Mouse (Mus musculus) myocyte (in vitro differentiated cells): ENCODE measurements around the gene Hs3st4. TPM values are rescaled to one million over a fixed set of nuclear protein-coding genes. Genes with fewer than 3 reads are reported as not detected.

Experiments
- H3K27me3 ChIP-seq: one replicate; pipeline ENCODE4 v1.6.1; 2011; ENCODE audit not compliant: control insufficient read depth, insufficient read depth, insufficient read length
- H3K36me3 ChIP-seq: one replicate; pipeline ENCODE4 v1.6.1; 2011; ENCODE audit not compliant: control insufficient read depth, insufficient read depth
- H3K4me2 ChIP-seq: one replicate; pipeline ENCODE4 v1.6.1; 2011; ENCODE audit warnings: low read depth, control low read depth
- H3K4me3 ChIP-seq: one replicate; pipeline ENCODE4 v1.5.1; 2011; ENCODE audit warnings: mild to moderate bottlenecking, control low read depth, moderate library complexity
- H3K79me2 ChIP-seq: one replicate; pipeline ENCODE4 v1.6.1; 2011; ENCODE audit not compliant: control insufficient read depth, insufficient read depth
- H3ac ChIP-seq: one replicate; pipeline ENCODE4 v1.6.1; 2011; ENCODE audit not compliant: control insufficient read depth, insufficient read length
- CEBPB ChIP-seq: IDR thresholded peaks from 2 replicates; pipeline ENCODE4 v1.6.1; 2011; ENCODE audit warnings: mild to moderate bottlenecking, moderate library complexity; ENCODE audit not compliant: poor library complexity, insufficient read depth, severe bottlenecking
- E2F4 ChIP-seq: IDR thresholded peaks from one replicate; pipeline ENCODE4 v1.6.1; 2011; ENCODE audit warnings: mild to moderate bottlenecking, control low read depth, moderate library complexity; ENCODE audit not compliant: insufficient read depth
- MAX ChIP-seq: IDR thresholded peaks from one replicate; pipeline ENCODE4 v1.6.1; 2011; ENCODE audit warnings: low read depth, mild to moderate bottlenecking, control low read depth
- MYOD1 ChIP-seq, 3 experiments: IDR thresholded peaks; one replicate each; pipeline ENCODE4 v1.6.1; 2011; ENCODE audit warnings: control low read depth in 2 of 3, low read depth in 2 of 3, mild to moderate bottlenecking in 2 of 3, moderate library complexity in 1 of 3; ENCODE audit not compliant: insufficient read length in 2 of 3, control insufficient read depth in 1 of 3
- MYOG ChIP-seq, 3 experiments: IDR thresholded peaks; one replicate each; pipeline ENCODE4 v1.6.1; 2011; ENCODE audit warnings: control low read depth in 2 of 3, low read depth in 2 of 3, mild to moderate bottlenecking in 2 of 3; ENCODE audit not compliant: insufficient read length in 2 of 3, control insufficient read depth in 1 of 3, insufficient read depth in 1 of 3
- POLR2A ChIP-seq: IDR thresholded peaks from one replicate; pipeline ENCODE4 v1.6.1; 2011; ENCODE audit warnings: low read depth, mild to moderate bottlenecking, control low read depth, moderate library complexity; ENCODE audit not compliant: insufficient read length
- POLR2AphosphoS2 ChIP-seq: IDR thresholded peaks from one replicate; pipeline ENCODE4 v1.6.1; 2011; ENCODE audit warnings: low read depth, control low read depth; ENCODE audit not compliant: insufficient read length
- REST ChIP-seq: IDR thresholded peaks from one replicate; pipeline ENCODE4 v1.6.1; 2011; ENCODE audit warnings: mild to moderate bottlenecking, control low read depth, moderate library complexity; ENCODE audit not compliant: insufficient read depth, insufficient read length
- SRF ChIP-seq: IDR thresholded peaks from one replicate; pipeline ENCODE4 v1.6.1; 2011; ENCODE audit warnings: low read depth; ENCODE audit not compliant: control insufficient read depth, insufficient read length
- TCF12 ChIP-seq: IDR thresholded peaks from one replicate; pipeline ENCODE4 v1.6.1; 2011; ENCODE audit warnings: mild to moderate bottlenecking, control low read depth; ENCODE audit not compliant: poor library complexity, insufficient read depth, severe bottlenecking
- TCF3 ChIP-seq: IDR thresholded peaks from one replicate; pipeline ENCODE4 v1.6.1; 2011; ENCODE audit warnings: low read depth, control low read depth; ENCODE audit not compliant: insufficient read length
- USF1 ChIP-seq: IDR thresholded peaks from one replicate; pipeline ENCODE4 v1.6.1; 2011; ENCODE audit warnings: low read depth, mild to moderate bottlenecking, control low read depth, moderate library complexity
- polyA plus RNA-seq: library from polyadenylated mRNA; unstranded; fragments of >200 nt; fragmentation: generic; extraction: Trizol; gene quantifications from one replicate; pipeline ENCODE4 v1.2.1, GENCODE M21; 2012; ENCODE audit warnings: missing spikeins

The Hs3st4 gene
- polyA plus RNA-seq, 1 experiment: not detected

DNA sequence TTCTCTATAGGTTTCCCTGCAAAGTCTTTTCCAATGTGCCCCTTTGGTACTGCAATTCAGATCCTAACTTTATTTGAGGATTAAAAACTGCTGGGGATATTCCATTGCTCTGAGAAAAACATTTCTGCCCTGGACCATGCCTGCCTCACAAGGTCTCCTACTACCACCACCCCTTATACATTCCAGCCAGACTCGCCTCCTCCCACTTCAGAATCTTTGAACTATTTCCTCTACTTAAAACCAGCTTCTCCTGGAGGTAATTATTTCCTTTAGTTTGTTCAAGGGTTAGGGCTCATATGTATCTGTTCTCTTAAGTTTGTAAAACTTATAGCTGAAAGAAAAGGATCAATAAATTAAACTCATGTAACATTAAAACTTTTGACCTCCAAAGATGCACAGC, 389.6 kb downstream of the Hs3st4 start:
- Histone ChIP-seq H3K36me3 (no peaks in the 10 kb centered on the region), H3K4me3 (no peak overlapping the region), H3K4me2 (no peak overlapping the region), H3K27me3 (no peaks in the 10 kb centered on the region), H3K79me2 (no peaks in the 10 kb centered on the region), H3ac (no peak overlapping the region)
- TF ChIP-seq POLR2AphosphoS2 (no peak), USF1 (no peak)

DNA sequence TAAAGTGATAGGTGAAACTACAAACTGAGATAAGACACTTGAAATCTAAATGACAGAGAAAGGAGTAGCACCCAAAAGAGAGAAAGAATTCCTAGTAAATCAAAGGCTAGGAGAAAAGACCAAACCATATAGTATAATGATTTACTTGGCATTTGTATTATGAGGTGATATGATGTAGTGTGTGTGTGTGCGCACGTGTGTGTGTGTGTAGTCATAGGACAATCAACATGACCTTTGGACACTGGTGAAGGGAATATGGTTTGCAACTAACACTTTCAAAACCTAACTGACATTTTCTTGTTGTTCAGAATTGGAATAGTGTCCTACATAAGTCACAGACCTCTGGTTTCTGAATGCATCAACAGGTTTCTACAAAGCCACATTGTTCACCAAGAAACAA, 390.0 kb downstream of the Hs3st4 start:
- Histone ChIP-seq H3K4me3 (no peak overlapping the region), H3K27me3 (no peaks in the 10 kb centered on the region), H3K4me2 (no peak overlapping the region), H3ac (no peak overlapping the region), H3K79me2 (no peaks in the 10 kb centered on the region), H3K36me3 (no peaks in the 10 kb centered on the region)
- TF ChIP-seq POLR2AphosphoS2: no peak
- TF ChIP-seq MYOD1 (IDR thresholded peaks at IDR 0.05; ENCODE audit: control insufficient read depth in 1 of 3, insufficient read length in 2 of 3, low read depth in 2 of 3): no peak
- no peak for TF ChIP-seq MYOG (IDR thresholded peaks at IDR 0.05; ENCODE audit: control insufficient read depth in 1 of 3, insufficient read depth in 1 of 3, insufficient read length in 2 of 3, low read depth in 2 of 3)
- TF ChIP-seq USF1: no peak
- TF ChIP-seq POLR2A: no peak
- TF ChIP-seq REST: no peak

DNA sequence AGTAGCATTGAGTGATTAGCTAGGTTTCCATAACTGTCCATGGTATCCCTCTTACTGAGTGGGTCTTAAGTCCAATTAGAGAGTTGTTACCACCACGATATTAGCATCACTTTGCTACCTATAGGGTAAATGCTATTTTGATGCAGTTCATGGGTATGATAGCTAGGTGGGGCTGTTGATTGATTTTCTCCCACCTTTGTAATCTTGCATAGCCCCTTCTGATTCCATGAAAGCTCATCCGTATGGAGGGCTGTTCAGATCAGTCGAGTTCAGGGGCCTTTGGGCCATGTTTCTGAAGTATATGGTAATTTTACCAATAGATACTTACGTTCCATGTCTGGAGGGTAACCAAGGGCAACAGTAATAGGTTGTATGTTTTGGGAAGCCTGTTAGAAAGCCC, 400.8 kb downstream of the Hs3st4 start:
- Histone ChIP-seq H3K4me2 (no peak overlapping the region), H3ac (no peak overlapping the region), H3K27me3 (no peaks in the 10 kb centered on the region), H3K4me3 (no peak overlapping the region), H3K36me3 (no peaks in the 10 kb centered on the region), H3K79me2 (no peaks in the 10 kb centered on the region)
- TF ChIP-seq POLR2A (no peak), MYOD1 (IDR thresholded peaks at IDR 0.05; ENCODE audit: control insufficient read depth in 1 of 3, insufficient read length in 2 of 3, low read depth in 2 of 3) (no peak), TCF12 (no peak), E2F4 (no peak), REST (no peak), MYOG (IDR thresholded peaks at IDR 0.05; ENCODE audit: control insufficient read depth in 1 of 3, insufficient read depth in 1 of 3, insufficient read length in 2 of 3, low read depth in 2 of 3) (no peak), USF1 (no peak), POLR2AphosphoS2 (no peak), CEBPB (no peak), MAX (no peak), TCF3 (no peak), SRF (no peak)

DNA sequence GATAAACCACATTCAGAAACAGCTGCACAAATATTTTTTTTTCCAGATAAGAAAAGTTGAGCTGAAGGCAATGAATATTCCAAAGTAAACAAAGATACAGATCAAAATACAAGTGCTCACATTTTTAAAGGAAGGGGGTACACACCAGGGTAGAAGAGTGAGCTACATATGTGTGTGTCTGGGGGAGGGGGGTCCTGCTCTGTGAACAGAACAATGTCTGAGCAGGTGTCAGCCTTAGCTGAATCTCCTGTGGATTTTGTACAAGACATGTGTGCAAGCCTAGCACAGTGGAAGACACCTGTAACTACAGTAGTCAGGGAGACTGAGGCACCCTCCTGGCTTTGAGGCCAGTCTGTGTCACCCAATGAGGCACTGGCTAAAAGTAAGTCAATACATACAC, 416.5 kb downstream of the Hs3st4 start:
- no peak overlapping the region for H3K4me3 ChIP-seq
- no peak overlapping the region for H3K4me2 ChIP-seq
- H3K27me3 ChIP-seq: no peaks in the 10 kb centered on the region
- no peaks in the 10 kb centered on the region for H3K79me2 ChIP-seq
- TF ChIP-seq MYOD1 (IDR thresholded peaks at IDR 0.05; ENCODE audit: control insufficient read depth in 1 of 3, insufficient read length in 2 of 3, low read depth in 2 of 3) (no peak), REST (no peak), TCF3 (no peak), POLR2A (no peak), POLR2AphosphoS2 (no peak), MAX (no peak), CEBPB (no peak), MYOG (IDR thresholded peaks at IDR 0.05; ENCODE audit: control insufficient read depth in 1 of 3, insufficient read depth in 1 of 3, insufficient read length in 2 of 3, low read depth in 2 of 3) (no peak), SRF (no peak), E2F4 (no peak), USF1 (no peak)
- no peak overlapping the region for H3ac ChIP-seq
- no peaks in the 10 kb centered on the region for H3K36me3 ChIP-seq

DNA sequence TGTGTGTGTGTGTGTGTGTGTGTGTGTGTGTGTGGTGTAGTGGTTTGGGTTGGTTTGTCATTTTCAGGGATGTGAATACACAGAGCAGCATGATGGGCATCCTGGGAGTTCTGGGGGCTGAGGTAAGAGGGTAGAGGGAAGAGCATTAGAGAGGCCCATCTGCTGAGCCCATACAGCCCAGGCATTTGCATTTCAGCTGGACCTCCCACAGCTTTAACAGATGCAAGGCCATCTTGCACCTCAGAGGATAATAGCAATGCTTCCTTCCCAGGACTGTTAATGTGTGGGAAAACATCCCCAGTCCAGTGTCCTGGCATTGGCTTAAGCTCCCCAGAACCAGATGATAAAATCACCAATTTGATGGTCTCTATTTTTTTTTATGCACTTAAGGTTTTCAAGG, 444.3 kb downstream of the Hs3st4 start:
- H3K27me3 ChIP-seq: no peaks in the 10 kb centered on the region
- no peak overlapping the region for H3K4me2 ChIP-seq
- H3K36me3 ChIP-seq: no peaks in the 10 kb centered on the region
- no peaks in the 10 kb centered on the region for H3K79me2 ChIP-seq
- H3ac ChIP-seq: no peak overlapping the region
- no peak overlapping the region for H3K4me3 ChIP-seq
- TF ChIP-seq MYOD1 (IDR thresholded peaks at IDR 0.05; ENCODE audit: control insufficient read depth in 1 of 3, insufficient read length in 2 of 3, low read depth in 2 of 3) (no peak), E2F4 (no peak), SRF (no peak), REST (no peak), MAX (no peak), TCF3 (no peak), TCF12 (no peak), POLR2AphosphoS2 (no peak), USF1 (no peak), CEBPB (no peak), MYOG (IDR thresholded peaks at IDR 0.05; ENCODE audit: control insufficient read depth in 1 of 3, insufficient read depth in 1 of 3, insufficient read length in 2 of 3, low read depth in 2 of 3) (no peak), POLR2A (no peak)
